Mouse (Mus musculus): ENCODE data around the gene Cacna1a. TPM values are rescaled to one million over a fixed set of nuclear protein-coding genes. Genes with fewer than 3 reads are reported as not detected.

The Cacna1a gene
- polyA plus RNA-seq, 1 experiment from 2014 or later, result 29.8 TPM

DNA sequence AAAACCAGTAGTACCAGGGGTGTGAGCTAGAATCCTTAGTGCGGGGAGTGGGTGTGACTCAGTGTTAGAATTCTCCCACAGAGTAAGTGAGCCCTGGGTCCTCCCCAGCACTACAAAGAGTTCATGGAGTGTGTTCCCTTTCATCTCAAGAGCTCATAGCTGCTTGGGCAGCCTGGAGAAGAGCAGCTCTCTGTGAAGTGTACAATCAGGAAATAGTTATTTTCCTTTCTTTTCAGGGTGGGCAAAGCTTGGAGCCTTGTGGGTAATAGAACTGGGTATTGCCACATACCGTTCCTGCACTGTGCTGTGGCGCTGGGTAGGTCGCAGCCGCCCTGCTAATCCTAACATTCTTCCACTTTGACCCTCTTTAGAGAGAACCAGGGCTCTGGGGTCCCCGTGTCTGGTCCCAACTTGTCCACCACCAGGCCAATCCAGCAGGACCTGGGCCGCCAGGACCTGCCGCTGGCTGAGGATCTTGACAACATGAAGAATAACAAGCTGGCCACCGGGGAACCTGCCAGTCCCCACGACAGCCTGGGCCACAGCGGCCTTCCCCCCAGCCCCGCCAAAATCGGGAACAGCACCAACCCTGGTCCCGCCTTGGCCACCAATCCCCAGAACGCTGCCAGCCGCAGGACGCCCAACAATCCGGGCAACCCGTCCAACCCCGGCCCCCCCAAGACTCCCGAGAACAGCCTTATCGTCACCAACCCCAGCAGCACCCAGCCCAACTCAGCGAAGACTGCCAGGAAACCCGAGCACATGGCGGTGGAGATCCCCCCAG, 177.5 kb downstream of the Cacna1a start:
- no peak overlapping the region for H3K4me2 ChIP-seq (ENCODE audit: low read depth, low read length)
- H3K9ac ChIP-seq (replicated peaks; ENCODE audit: low read depth, low read length), result no peak overlapping the region
- H3K4me1 ChIP-seq (ENCODE audit: control insufficient read depth, insufficient read depth, low read length), result 0 out of 2 replicates have a peak, but pooled peaks cover 3% of the 10 kb centered on the region
- no peaks in the 10 kb centered on the region for H3K9me3 ChIP-seq (ENCODE audit: control insufficient read depth, low read length)
- WGBS, result 82% methylated on average over 24 of the region's 25 CpGs
- no peak overlapping the region for H3K4me3 ChIP-seq (ENCODE audit: low read depth, low read length)
- H3K27ac ChIP-seq (ENCODE audit: low read depth, low read length), result no peak overlapping the region
- no peaks in the 10 kb centered on the region for H3K27me3 ChIP-seq (ENCODE audit: control insufficient read depth, insufficient read depth, low read length)
- no peak for ATAC-seq (ENCODE audit: low read depth)
- H3K36me3 ChIP-seq (ENCODE audit: control insufficient read depth, insufficient read depth, low read length), result peaks cover 22% of the 10 kb centered on the region

DNA sequence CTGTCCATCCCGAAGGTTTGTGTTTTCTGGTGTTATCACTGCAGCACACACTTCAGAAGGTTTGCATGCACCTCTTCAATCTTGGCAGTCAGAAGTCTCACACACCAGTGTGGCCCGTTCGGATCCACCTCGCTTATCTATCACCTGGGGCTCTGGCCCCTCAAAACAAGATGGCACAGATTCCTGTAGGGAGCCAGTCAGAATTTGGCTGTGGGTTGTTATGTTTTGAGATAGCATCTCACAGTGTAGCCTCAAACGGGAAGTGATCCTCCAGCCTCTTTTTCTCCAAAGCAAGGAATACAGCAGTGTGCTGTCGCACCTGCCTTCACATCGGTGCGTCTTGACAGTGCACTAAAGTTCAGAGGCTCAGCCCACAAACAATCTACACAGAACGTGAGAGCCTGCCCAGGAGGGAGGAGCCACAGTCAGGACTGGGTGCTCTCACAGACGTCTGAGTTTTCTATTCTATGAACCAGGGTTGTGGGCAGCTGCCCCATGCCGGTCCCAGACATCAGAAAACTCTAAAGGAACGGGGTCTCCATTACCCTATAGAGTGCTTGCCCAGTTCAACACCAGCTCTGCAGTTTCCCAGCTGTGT, 178.7 kb downstream of the Cacna1a start:
- H3K4me2 ChIP-seq (ENCODE audit: low read depth, low read length), result no peak overlapping the region
- H3K27ac ChIP-seq (ENCODE audit: low read depth, low read length), result no peak overlapping the region
- no peak overlapping the region for H3K9ac ChIP-seq (replicated peaks; ENCODE audit: low read depth, low read length)
- H3K9me3 ChIP-seq (ENCODE audit: control insufficient read depth, low read length), result no peaks in the 10 kb centered on the region
- no peak for ATAC-seq (ENCODE audit: low read depth)
- no peak overlapping the region for H3K4me3 ChIP-seq (ENCODE audit: low read depth, low read length)
- peaks cover 22% of the 10 kb centered on the region for H3K36me3 ChIP-seq (ENCODE audit: control insufficient read depth, insufficient read depth, low read length)
- H3K4me1 ChIP-seq (ENCODE audit: control insufficient read depth, insufficient read depth, low read length), result 0 out of 2 replicates have a peak, but pooled peaks cover 3% of the 10 kb centered on the region
- 90% methylated on average over 12 of the region's 12 CpGs for WGBS
- H3K27me3 ChIP-seq (ENCODE audit: control insufficient read depth, insufficient read depth, low read length), result no peaks in the 10 kb centered on the region

DNA sequence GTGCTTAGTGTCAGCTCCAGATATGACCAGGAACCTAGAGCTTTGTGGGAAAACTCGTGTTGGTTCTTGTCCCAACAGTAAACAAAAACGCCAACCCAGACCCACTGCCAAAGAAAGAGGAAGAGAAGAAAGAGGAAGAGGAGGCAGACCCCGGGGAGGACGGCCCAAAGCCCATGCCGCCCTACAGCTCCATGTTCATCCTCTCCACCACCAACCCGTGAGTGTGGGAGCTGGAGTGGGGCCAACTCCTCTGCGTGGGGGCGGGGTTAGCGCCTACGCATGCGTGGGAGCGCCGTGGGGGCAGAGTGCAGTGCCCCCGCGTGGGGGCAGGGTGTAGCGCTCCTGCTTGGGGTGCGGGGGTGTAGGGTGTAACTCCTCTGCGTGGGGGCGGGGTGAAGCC, 179.3 kb downstream of the Cacna1a start:
- Histone ChIP-seq H3K36me3 (ENCODE audit: control insufficient read depth, insufficient read depth, low read length) (peaks cover 26% of the 10 kb centered on the region), H3K4me1 (ENCODE audit: control insufficient read depth, insufficient read depth, low read length) (0 out of 2 replicates have a peak, but pooled peaks cover 3% of the 10 kb centered on the region), H3K27ac (ENCODE audit: low read depth, low read length) (no peak overlapping the region), H3K27me3 (ENCODE audit: control insufficient read depth, insufficient read depth, low read length) (no peaks in the 10 kb centered on the region), H3K9me3 (ENCODE audit: control insufficient read depth, low read length) (no peaks in the 10 kb centered on the region), H3K4me2 (ENCODE audit: low read depth, low read length) (no peak overlapping the region), H3K9ac (replicated peaks; ENCODE audit: low read depth, low read length) (no peak overlapping the region), H3K4me3 (ENCODE audit: low read depth, low read length) (no peak overlapping the region)
- WGBS, result 80% methylated on average over 19 of the region's 19 CpGs
- no peak for ATAC-seq (ENCODE audit: low read depth)

DNA sequence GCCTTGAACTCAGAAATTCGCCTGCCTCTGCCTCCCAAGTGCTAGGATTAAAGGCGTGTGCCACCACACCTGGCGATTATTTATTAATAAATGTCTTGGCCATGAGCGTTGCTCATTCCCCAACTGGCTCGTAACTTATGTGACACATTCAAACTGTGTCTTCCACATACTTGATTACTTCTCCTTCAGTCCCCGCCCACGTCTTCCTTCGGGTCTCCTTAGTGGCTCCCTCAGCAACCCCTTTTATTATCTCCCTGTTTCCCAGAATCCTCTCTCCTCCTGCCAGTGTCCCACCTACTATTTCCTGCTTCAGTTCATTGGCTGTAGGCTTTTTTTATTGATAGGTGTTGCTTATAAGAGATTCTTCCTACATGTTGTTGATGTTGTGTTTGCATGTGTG, 180.5 kb downstream of the Cacna1a start:
- Histone ChIP-seq H3K9ac (replicated peaks; ENCODE audit: low read depth, low read length) (no peak overlapping the region), H3K4me1 (ENCODE audit: control insufficient read depth, insufficient read depth, low read length) (0 out of 2 replicates have a peak, but pooled peaks cover under 1% of the 10 kb centered on the region), H3K27me3 (ENCODE audit: control insufficient read depth, insufficient read depth, low read length) (no peaks in the 10 kb centered on the region), H3K27ac (ENCODE audit: low read depth, low read length) (no peak overlapping the region), H3K4me3 (ENCODE audit: low read depth, low read length) (no peak overlapping the region), H3K4me2 (ENCODE audit: low read depth, low read length) (no peak overlapping the region), H3K9me3 (ENCODE audit: control insufficient read depth, low read length) (no peaks in the 10 kb centered on the region), H3K36me3 (ENCODE audit: control insufficient read depth, insufficient read depth, low read length) (peaks cover 31% of the 10 kb centered on the region)
- 85% methylated on average over 8 of the region's 8 CpGs for WGBS
- no peak for ATAC-seq (ENCODE audit: low read depth)

DNA sequence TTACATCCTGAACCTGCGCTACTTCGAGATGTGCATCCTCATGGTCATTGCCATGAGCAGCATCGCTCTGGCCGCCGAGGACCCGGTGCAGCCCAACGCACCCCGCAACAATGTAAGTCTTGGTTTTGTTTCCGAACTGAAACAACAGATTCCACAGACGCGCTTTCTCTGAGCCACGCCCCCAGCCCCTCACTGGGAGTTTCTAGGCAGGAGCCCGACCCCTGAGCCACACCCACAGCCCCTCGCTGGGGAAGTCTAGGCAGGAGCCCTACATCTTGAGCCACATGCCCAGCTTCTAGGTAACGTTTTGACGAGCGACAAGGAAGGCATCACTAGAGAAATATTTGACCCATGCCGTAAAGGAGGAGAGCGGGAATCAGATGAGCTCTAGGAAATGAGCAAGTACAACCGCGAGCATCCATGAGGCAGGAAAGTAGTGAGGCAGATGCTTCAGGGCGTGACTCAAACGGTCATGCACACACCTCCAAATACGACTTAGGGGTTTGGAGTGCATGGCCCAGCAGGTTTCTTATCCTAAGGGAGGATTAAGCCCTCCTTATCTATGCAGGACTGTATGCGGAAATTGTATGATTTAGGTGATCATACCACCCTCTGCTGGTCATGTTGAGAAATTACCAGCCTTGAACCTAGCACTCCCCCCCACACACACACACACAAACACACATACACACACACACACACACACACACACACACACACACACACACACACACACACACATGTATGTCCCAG, 181.9 kb downstream of the Cacna1a start:
- ATAC-seq (ENCODE audit: low read depth), result no peak
- H3K9me3 ChIP-seq (ENCODE audit: control insufficient read depth, low read length), result no peaks in the 10 kb centered on the region
- no peak overlapping the region for H3K4me2 ChIP-seq (ENCODE audit: low read depth, low read length)
- H3K9ac ChIP-seq (replicated peaks; ENCODE audit: low read depth, low read length), result no peak overlapping the region
- 43% methylated on average over 25 of the region's 25 CpGs for WGBS
- no peaks in the 10 kb centered on the region for H3K4me1 ChIP-seq (ENCODE audit: control insufficient read depth, insufficient read depth, low read length)
- no peak overlapping the region for H3K27ac ChIP-seq (ENCODE audit: low read depth, low read length)
- H3K27me3 ChIP-seq (ENCODE audit: control insufficient read depth, insufficient read depth, low read length), result no peaks in the 10 kb centered on the region
- H3K4me3 ChIP-seq (ENCODE audit: low read depth, low read length), result no peak overlapping the region
- peaks cover 31% of the 10 kb centered on the region for H3K36me3 ChIP-seq (ENCODE audit: control insufficient read depth, insufficient read depth, low read length)

DNA sequence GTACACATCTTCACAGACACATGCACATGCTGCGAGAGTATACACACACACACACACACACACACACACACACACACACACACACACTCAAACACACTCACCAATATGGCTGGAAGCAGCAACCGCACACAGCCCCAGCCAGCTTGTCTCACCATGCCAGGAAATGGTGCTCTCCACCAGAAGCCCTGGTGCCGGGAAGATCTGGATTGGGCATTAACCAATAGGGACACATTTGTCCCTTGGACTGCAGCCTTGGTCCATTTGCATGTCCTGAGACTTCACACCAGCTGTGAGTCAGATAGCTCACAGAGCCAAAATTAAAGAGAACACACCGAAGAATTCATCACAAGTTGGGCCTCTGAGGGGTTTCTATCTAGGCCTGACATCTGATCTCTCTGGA, 189.2 kb downstream of the Cacna1a start:
- no peak overlapping the region for H3K4me2 ChIP-seq (ENCODE audit: low read depth, low read length)
- no peak for ATAC-seq (ENCODE audit: low read depth)
- no peaks in the 10 kb centered on the region for H3K27me3 ChIP-seq (ENCODE audit: control insufficient read depth, insufficient read depth, low read length)
- H3K4me1 ChIP-seq (ENCODE audit: control insufficient read depth, insufficient read depth, low read length), result no peaks in the 10 kb centered on the region
- no peak overlapping the region for H3K27ac ChIP-seq (ENCODE audit: low read depth, low read length)
- no peak overlapping the region for H3K4me3 ChIP-seq (ENCODE audit: low read depth, low read length)
- no peak overlapping the region for H3K9ac ChIP-seq (replicated peaks; ENCODE audit: low read depth, low read length)
- 78% methylated on average over 4 of the region's 4 CpGs for WGBS
- no peaks in the 10 kb centered on the region for H3K9me3 ChIP-seq (ENCODE audit: control insufficient read depth, low read length)
- peaks cover 18% of the 10 kb centered on the region for H3K36me3 ChIP-seq (ENCODE audit: control insufficient read depth, insufficient read depth, low read length)

DNA sequence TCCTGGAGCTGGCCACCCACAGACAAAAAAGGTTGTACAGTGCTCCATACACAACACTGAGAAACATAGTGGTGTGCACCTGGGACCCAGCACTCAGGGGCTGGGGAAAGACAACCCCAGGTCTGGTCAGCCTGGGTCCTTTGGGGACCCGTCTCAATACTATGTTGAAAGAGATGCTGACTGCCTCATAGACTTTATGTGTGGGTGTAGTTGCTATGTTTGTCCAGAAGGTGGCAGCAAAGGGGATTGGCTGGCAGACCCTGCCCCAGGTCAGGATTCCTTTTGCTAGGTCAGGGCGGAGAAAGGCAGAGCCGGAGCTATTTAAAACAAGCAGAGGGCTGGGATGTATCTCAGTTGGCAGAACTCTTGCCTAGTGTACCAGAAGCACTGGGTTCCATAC, 191.4 kb downstream of the Cacna1a start:
- Histone ChIP-seq H3K4me1 (ENCODE audit: control insufficient read depth, insufficient read depth, low read length) (no peaks in the 10 kb centered on the region), H3K4me2 (ENCODE audit: low read depth, low read length) (no peak overlapping the region), H3K27ac (ENCODE audit: low read depth, low read length) (no peak overlapping the region), H3K4me3 (ENCODE audit: low read depth, low read length) (no peak overlapping the region), H3K9me3 (ENCODE audit: control insufficient read depth, low read length) (no peaks in the 10 kb centered on the region), H3K27me3 (ENCODE audit: control insufficient read depth, insufficient read depth, low read length) (no peaks in the 10 kb centered on the region), H3K9ac (replicated peaks; ENCODE audit: low read depth, low read length) (no peak overlapping the region), H3K36me3 (ENCODE audit: control insufficient read depth, insufficient read depth, low read length) (peaks cover 14% of the 10 kb centered on the region)
- ATAC-seq (ENCODE audit: low read depth), result peak; percentile 46; the same call in 1 of the 2 replicates
- WGBS, result 16% methylated on average over 3 of the region's 3 CpGs

DNA sequence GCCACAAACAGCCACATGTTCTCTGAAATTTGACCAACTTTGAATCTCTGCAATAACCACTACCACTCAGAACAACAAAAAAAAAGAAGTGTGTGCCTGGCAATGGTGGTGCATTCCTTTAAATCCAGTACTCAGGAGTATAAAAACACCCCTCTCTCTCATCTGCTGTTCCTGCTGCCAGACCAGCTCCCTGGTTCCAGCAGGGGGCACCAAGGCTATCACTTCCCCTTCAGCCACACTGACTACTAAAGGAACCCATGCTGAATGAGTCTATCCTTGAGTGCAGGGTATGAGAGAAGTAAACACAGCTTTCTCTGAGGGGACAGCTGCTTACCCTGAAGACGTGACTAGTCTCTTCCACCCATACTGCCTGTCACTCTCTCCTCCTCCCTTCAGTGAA, 197.1 kb downstream of the Cacna1a start:
- H3K4me1 ChIP-seq (ENCODE audit: control insufficient read depth, insufficient read depth, low read length), result no peaks in the 10 kb centered on the region
- H3K9me3 ChIP-seq (ENCODE audit: control insufficient read depth, low read length), result no peaks in the 10 kb centered on the region
- H3K4me3 ChIP-seq (ENCODE audit: low read depth, low read length), result no peak overlapping the region
- 63% methylated on average over 1 of the region's 1 CpGs for WGBS
- no peaks in the 10 kb centered on the region for H3K27me3 ChIP-seq (ENCODE audit: control insufficient read depth, insufficient read depth, low read length)
- no peak for ATAC-seq (ENCODE audit: low read depth)
- H3K9ac ChIP-seq (replicated peaks; ENCODE audit: low read depth, low read length), result no peak overlapping the region
- H3K36me3 ChIP-seq (ENCODE audit: control insufficient read depth, insufficient read depth, low read length), result peaks cover 30% of the 10 kb centered on the region
- no peak overlapping the region for H3K4me2 ChIP-seq (ENCODE audit: low read depth, low read length)
- no peak overlapping the region for H3K27ac ChIP-seq (ENCODE audit: low read depth, low read length)

DNA sequence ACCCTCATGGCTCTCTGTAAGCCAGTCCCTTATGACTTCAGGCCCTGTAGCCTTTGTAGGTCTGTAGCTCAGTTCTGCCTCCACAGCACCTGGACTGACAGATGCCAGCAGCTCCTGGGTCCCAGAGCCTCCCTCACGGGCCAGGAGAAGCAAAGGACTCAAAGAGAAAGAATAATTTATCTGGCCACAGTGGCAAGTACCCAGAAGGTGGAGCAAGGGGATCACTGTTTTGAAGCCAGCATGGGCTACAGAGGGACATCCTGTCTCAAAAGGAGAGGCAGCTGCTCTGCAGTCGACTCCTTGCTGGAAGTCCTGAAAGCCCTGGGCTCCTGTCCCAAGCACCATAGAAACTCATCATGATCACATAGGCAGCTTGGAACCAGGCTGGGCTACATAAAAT, 198.0 kb downstream of the Cacna1a start:
- Histone ChIP-seq H3K36me3 (ENCODE audit: control insufficient read depth, insufficient read depth, low read length) (peaks cover 30% of the 10 kb centered on the region), H3K4me1 (ENCODE audit: control insufficient read depth, insufficient read depth, low read length) (no peaks in the 10 kb centered on the region), H3K27ac (ENCODE audit: low read depth, low read length) (no peak overlapping the region), H3K4me3 (ENCODE audit: low read depth, low read length) (no peak overlapping the region), H3K9ac (replicated peaks; ENCODE audit: low read depth, low read length) (no peak overlapping the region), H3K9me3 (ENCODE audit: control insufficient read depth, low read length) (no peaks in the 10 kb centered on the region), H3K4me2 (ENCODE audit: low read depth, low read length) (no peak overlapping the region), H3K27me3 (ENCODE audit: control insufficient read depth, insufficient read depth, low read length) (no peaks in the 10 kb centered on the region)
- WGBS, result 65% methylated on average over 2 of the region's 2 CpGs
- no peak for ATAC-seq (ENCODE audit: low read depth)

Measured in neural tube, embryonic 14.5 days (tissue).